Mouse (Mus musculus) cerebellum, adult 9-11 months (tissue): ENCODE data around the gene Olfm1.

ENCODE experiments used
- DNase-seq: peaks from one replicate; pipeline ENCODE4 v3.0.0; 2022

The Olfm1 gene

DNA sequence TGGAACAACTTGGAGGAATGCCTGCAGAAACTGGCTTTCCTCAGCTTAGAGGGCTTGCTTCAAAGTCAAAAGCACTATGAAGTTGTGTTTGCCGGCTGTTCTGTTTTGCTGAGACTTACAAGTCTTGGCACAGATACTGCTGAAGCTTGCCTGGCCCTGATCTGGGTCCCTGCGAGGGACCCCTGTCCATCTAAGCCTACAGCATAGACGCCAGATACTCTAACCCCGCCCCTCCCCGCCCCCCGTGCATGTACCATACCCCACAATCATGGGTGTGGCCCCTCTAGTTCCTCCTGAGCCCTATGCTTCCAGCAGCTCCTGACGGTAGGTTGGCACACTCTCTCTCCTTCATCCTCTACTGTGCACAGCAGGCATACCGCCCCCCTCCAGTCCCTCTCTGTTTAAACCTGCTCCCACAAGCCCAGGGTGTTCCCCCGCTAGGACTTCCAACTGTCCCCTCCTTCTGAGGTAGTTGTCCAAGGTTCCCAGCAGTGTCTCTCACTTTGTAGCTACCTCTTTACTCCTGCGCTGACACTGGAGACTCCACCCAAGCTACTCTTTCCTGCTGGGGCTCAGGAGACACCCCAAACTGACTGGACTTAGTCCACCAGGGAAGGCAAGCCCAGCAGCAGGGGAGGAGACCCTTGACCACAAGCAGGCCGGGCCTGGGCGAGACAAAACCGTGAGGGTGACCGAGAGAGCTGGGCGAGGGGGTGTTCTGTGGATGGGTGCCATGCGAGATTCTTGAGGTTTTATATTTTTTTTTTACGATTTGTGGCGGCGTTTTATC is 12.1 kb downstream of the Olfm1 start:
- no peak for DNase-seq

DNA sequence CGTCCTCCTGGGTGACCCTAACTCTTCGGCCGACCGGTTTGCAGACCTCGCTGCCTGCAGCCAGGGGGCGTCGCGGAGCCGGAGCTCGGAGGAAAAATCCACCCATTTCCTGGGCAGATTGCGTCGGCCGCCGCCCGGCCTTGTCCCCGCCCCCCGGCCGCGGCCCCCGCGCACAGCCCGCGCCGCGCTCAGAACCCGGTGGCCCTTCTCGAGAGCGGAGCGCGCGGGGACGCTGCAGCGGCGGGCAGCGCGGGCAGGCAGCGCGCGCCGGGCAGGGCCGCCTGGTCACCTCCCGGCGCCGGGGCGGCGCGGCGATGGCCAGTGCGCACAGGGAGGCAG is 12.6 kb downstream of the Olfm1 start:
- DNase-seq, result peak; percentile 91

DNA sequence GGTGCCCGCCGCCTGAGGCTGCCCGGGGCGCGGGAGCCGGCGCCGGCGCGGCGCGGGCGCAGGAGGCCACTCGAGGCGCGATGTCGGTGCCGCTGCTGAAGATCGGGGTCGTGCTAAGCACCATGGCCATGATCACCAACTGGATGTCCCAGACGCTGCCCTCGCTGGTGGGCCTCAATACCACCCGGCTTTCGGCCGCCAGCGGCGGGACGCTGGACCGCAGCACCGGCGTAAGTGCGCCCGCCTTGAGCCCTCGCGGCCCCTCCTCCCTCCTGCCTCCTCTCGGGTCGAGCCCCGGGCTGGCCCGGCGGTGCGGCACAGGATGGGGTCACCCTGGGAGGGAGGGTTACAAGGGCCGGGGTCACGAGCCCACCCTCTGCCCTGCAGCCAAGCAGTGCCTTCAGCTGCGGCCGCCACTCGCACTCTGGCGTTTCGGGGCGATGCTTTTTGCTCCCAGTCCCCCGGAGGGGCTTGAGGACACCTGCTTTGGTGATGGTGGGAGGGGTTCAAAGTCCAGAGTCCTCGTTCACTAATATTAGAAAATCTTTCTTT is 13.2 kb downstream of the Olfm1 start:
- DNase-seq, result peak; percentile 70

DNA sequence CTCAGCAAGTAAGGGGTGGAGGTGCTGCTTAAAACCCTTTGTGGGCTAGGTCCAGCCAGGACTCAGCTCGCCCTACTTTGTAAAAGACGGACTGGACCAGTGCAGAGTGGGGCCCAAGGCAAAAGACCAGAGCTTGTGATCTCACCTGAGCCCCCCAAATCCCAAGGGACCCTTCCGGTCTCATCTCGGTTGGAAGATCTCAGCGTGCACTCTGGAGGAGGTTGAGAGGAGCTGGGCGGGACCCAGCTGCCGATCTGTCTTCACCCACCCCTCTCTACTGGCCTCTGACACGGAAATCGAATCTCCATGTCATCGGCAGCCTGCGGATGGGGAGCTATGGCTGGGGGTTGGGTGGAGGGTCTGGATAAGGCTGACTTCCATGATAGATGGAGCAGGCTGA is 13.7 kb downstream of the Olfm1 start:
- peak; percentile 65 for DNase-seq

DNA sequence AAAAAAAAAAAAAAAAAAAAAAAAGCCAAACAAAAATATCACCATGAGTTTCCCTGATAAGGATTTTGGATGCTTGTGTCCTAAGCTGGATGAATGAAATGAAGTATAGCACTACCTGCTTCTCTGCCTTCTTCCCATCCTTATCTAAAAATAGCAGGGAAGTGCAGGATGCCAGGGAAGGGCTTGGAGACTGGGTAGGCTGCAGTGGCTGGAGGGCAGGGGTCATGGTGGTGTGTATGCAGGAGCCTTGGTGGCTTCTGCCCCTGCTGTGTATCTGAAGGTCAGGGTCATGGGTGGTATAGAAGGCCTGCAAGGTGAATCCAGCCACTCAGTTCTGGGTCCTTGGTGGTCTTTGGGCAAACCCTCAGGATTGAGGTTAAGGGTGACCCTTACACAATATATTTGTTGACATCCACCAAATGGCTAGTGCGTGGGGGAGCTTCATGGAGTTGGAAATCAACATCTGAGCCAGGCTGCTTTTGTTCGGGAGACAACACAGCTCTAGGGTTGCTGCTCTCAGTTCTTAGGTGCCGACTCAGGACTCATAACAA is 14.5 kb downstream of the Olfm1 start:
- DNase-seq, result peak; percentile 50

GRCm38 (mm10) chr2:28208130-28208745 is 15.4 kb downstream of the Olfm1 start:
- peak; percentile 59 for DNase-seq

DNA sequence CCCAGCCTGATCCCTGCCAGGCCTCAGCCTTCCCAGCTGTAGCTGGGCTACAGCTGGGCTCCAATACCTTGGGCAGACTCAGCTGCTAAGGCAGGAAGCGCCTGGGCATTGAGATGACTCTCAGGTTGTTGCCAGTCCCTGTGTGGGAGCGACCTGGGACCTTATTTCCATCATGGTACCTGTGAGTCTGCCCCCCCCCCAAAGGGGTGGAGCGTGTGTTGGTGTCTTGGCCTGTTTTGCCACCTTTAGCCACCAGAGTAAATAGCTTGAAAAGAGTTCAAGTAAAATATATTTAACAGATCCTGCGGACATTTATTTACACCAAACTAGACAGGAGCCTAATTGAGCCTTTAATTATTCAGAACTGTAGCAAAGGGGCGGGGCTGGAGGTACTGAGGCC is 16.4 kb downstream of the Olfm1 start:
- DNase-seq, result peak; percentile 55

GRCm38 (mm10) chr2:28209653-28210052 is 16.9 kb downstream of the Olfm1 start:
- DNase-seq, result peak; percentile 65

DNA sequence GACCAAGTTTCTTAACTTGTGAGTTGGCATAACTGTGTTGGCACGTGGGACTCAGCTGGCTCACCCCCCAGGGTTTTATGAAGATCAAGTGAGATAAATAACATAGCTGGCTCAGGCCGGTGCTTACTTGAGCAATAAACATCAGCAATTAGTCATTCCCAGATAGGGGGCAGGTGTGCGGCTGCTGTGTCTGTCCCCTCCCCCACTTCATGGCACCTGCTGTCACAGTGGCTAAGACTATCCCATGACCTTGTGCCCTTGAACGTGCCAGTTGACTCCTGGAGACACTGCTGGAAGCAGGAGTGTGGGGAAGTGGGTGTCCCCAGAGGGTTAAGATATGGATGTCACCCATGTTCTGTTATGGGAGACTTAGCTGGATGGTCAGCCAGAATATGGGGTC is 17.5 kb downstream of the Olfm1 start:
- DNase-seq, result peak; percentile 54

- peak; percentile 74 for DNase-seq
Observed at GRCm38 (mm10) chr2:28211531-28212281, 18.9 kb downstream of the Olfm1 start.

DNA sequence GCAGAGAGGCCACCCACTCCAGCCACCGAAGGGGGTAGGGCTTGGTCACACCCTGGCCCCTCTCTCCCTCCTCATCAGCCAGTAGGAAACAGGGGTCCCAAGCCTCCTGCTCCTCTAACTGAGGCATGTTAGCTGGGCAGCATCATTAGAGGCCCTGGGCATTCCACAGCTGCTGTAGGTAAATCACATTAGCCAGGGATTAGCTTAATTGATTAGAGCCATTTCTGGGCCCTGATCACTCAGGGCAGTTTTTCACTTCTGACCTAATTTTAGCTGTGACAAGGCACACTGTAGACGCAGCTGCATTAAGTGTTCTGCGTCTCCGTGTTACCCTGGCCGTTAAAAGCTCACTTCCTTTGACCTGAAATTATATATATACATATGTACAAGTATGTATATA is 20.1 kb downstream of the Olfm1 start:
- DNase-seq, result peak; percentile 22

DNA sequence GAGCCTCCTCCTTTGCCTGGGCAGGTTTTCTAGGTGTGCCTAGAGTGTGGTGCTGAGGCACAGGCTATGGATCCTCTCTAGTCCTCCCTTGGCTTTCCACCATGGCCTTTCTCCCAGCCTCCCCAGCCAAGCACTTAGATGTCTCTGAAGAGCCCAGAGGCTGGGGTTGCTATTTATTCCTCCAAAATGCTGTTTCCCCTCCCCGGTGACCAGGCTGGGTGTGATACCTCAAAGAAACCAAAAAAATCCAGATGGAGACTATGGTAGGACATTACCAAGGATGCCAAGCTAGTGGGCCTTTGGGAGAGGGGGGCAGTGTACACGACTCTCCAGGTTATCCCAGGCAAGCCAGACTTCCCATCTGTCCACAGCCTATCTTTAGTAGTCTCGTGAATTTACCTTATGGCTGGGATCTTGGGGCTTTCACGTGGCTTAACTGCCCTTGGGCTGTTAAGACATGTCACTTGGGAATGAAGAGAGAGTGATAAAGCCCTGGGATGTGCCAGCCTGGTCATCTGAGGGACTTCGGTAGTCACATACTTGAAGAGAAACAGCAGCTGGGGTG is 23.5 kb downstream of the Olfm1 start:
- peak; percentile 69 for DNase-seq

- peak; percentile 53 for DNase-seq
Observed at GRCm38 (mm10) chr2:28217783-28218182, 25.0 kb downstream of the Olfm1 start.

- DNase-seq, result peak; percentile 94
Observed at GRCm38 (mm10) chr2:28218651-28219356, 26.0 kb downstream of the Olfm1 start.

DNA sequence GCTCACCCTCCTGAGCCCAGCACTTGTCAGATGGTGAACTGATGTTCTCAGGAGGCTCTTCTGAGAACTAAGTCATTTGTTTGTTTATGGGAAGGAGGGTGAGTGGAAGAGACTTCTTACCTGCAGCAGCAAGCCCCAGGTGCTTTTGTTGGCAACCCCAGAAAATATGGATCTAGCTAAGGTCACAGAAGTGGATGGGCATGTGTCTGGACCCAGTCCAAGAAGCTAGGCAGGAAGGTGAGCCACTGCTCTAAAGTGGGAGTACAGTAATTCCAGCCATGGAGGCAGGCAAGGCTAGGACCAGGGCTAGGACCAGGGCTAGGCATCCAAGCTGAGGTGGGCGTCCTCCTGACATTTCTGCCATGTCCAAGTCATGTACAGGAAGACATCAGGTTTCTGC is 26.8 kb downstream of the Olfm1 start:
- peak; percentile 60 for DNase-seq

- DNase-seq, result peak; percentile 27
Observed at GRCm38 (mm10) chr2:28221803-28222202, 29.0 kb downstream of the Olfm1 start.

- DNase-seq, result no peak
Observed at GRCm38 (mm10) chr2:28224819-28225218, 32.0 kb downstream of the Olfm1 start.

DNA sequence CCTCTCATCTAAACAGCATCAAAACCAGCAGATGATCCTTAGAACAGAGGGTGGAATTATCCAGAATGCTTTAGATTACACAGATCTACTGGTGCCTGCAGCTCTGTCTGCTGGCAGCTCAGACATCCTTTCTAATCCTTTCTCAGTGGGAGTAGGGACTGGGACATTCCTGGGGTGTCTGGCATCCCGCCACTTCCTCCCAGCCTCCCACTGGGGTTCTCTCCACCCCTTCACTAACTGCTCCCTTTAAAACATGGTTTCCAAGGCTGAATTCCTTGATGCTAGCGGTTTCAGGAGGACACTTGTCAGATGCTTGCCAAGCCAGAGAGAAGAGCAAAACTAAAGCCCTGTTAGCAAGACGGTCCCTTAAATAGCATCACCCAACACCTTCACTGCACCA is 33.1 kb downstream of the Olfm1 start:
- DNase-seq, result peak; percentile 62

GRCm38 (mm10) chr2:28226971-28227370 is 34.2 kb downstream of the Olfm1 start:
- no peak for DNase-seq

- DNase-seq, result no peak
Observed at GRCm38 (mm10) chr2:28227589-28228191, 34.9 kb downstream of the Olfm1 start.

GRCm38 (mm10) chr2:28228364-28228763 is 35.6 kb downstream of the Olfm1 start:
- DNase-seq, result no peak

- no peak for DNase-seq
Observed at GRCm38 (mm10) chr2:28235129-28235528, 42.3 kb downstream of the Olfm1 start.
